8 mouse cellular contexts compared by ENCODE assay signal in genomic region chr4:142083193-142083592, GRCm38 (mm10). TPM values are rescaled to one million over a fixed set of nuclear protein-coding genes. Genes with fewer than 3 reads are reported as not detected.
DNase-seq lines count a peak whose midpoint lies in the region; ATAC-seq lines count a peak whose summit lies in the region.

No protein-coding gene starts in this region.

- no peaks in the 10 kb centered on the region for H3K27me3 ChIP-seq in heart, embryonic 15.5 days
- peaks cover 3% of the 10 kb centered on the region for H3K27me3 ChIP-seq in embryonic facial prominence, embryonic 11.5 days (ENCODE audit: control insufficient read depth, insufficient read depth, low read length)
- H3K27me3 ChIP-seq in hindbrain, embryonic 16.5 days (replicated peaks; ENCODE audit: control insufficient read depth, insufficient read depth, low read length), result peaks cover 19% of the 10 kb centered on the region
- H3K27me3 ChIP-seq in midbrain, embryonic 15.5 days (replicated peaks), result peaks cover 31% of the 10 kb centered on the region

- no peaks in the 10 kb centered on the region for H3K9me3 ChIP-seq in heart, embryonic 15.5 days (replicated peaks)
- H3K9me3 ChIP-seq in embryonic facial prominence, embryonic 11.5 days (replicated peaks; ENCODE audit: control insufficient read depth, low read length), result no peaks in the 10 kb centered on the region
- no peaks in the 10 kb centered on the region for H3K9me3 ChIP-seq in hindbrain, embryonic 16.5 days (ENCODE audit: control insufficient read depth, low read length)
- H3K9me3 ChIP-seq in midbrain, embryonic 15.5 days, result no peaks in the 10 kb centered on the region

- H3K4me3 ChIP-seq in heart, embryonic 15.5 days, result peak overlapping the region; percentile 74
- H3K4me3 ChIP-seq in embryonic facial prominence, embryonic 11.5 days (ENCODE audit: low read depth, low read length), result peak overlapping the region; percentile 57; the same call in 1 of the 2 replicates
- no peak overlapping the region; the same call in 1 of the 2 replicates for H3K4me3 ChIP-seq in hindbrain, embryonic 16.5 days (ENCODE audit: low read length)
- peak overlapping the region; percentile 53 for H3K4me3 ChIP-seq in midbrain, embryonic 15.5 days

- H3K27ac ChIP-seq in heart, embryonic 15.5 days, result peak overlapping the region; percentile 95
- no peak overlapping the region for H3K27ac ChIP-seq in embryonic facial prominence, embryonic 11.5 days (replicated peaks; ENCODE audit: low read depth, low read length)
- no peak overlapping the region for H3K27ac ChIP-seq in hindbrain, embryonic 16.5 days (ENCODE audit: low read depth, low read length)
- no peak overlapping the region for H3K27ac ChIP-seq in midbrain, embryonic 15.5 days

- ATAC-seq in heart, embryonic 15.5 days (replicated peaks; ENCODE audit: insufficient number of reproducible peaks, insufficient read depth, low FRiP score, low read depth), result no peak
- ATAC-seq in embryonic facial prominence, embryonic 11.5 days (replicated peaks; ENCODE audit: insufficient number of reproducible peaks, low FRiP score, low TSS enrichment, low read depth), result no peak
- ATAC-seq in hindbrain, embryonic 16.5 days, result no peak
- no peak for ATAC-seq in midbrain, embryonic 15.5 days (replicated peaks)

- 48% methylated on average over 6 of the region's 6 CpGs for WGBS in heart, embryonic 15.5 days
- 52% methylated on average over 6 of the region's 6 CpGs for WGBS in embryonic facial prominence, embryonic 11.5 days
- WGBS in hindbrain, embryonic 16.5 days, result 52% methylated on average over 6 of the region's 6 CpGs
- 52% methylated on average over 6 of the region's 6 CpGs for WGBS in midbrain, embryonic 15.5 days

- peak overlapping the region; percentile 85 for H3K4me2 ChIP-seq in heart, embryonic 15.5 days
- H3K4me2 ChIP-seq in embryonic facial prominence, embryonic 11.5 days (ENCODE audit: low read depth, low read length), result peak overlapping the region; percentile 81
- H3K4me2 ChIP-seq in hindbrain, embryonic 16.5 days (ENCODE audit: low read length), result peak overlapping the region; percentile 99
- H3K4me2 ChIP-seq in midbrain, embryonic 15.5 days, result peak overlapping the region; percentile 98

- peak overlapping the region; percentile 74 for H3K9ac ChIP-seq in heart, embryonic 15.5 days
- H3K9ac ChIP-seq in embryonic facial prominence, embryonic 11.5 days (replicated peaks; ENCODE audit: low read length), result no peak overlapping the region
- no peak overlapping the region for H3K9ac ChIP-seq in hindbrain, embryonic 16.5 days (ENCODE audit: low read depth, low read length)
- H3K9ac ChIP-seq in midbrain, embryonic 15.5 days, result no peak overlapping the region

- H3K36me3 ChIP-seq in heart, embryonic 15.5 days, result no peaks in the 10 kb centered on the region
- H3K36me3 ChIP-seq in embryonic facial prominence, embryonic 11.5 days (replicated peaks; ENCODE audit: control insufficient read depth, insufficient read depth, low read depth, low read length), result no peaks in the 10 kb centered on the region
- H3K36me3 ChIP-seq in hindbrain, embryonic 16.5 days (ENCODE audit: control insufficient read depth, insufficient read depth, low read length), result no peaks in the 10 kb centered on the region
- H3K36me3 ChIP-seq in midbrain, embryonic 15.5 days (replicated peaks), result no peaks in the 10 kb centered on the region

- DNase-seq in heart, adult 9 months (ENCODE audit: low spot score in 2 of 2), result no peak
- no peak for DNase-seq in embryonic facial prominence, embryonic 11.5 days (ENCODE audit: low spot score)
- no peak for DNase-seq in thymus, adult 18-20 months
- DNase-seq in frontal cortex, postnatal 25 days (ENCODE audit: low spot score in 2 of 2), result no peak
- no peak for DNase-seq in adrenal gland, adult 18-20 months (ENCODE audit: low spot score in 2 of 2)

- peaks cover 61% of the 10 kb centered on the region for H3K4me1 ChIP-seq in heart, embryonic 15.5 days (replicated peaks)
- no peaks in the 10 kb centered on the region for H3K4me1 ChIP-seq in embryonic facial prominence, embryonic 11.5 days (ENCODE audit: control insufficient read depth, insufficient read depth, low read length)
- peaks cover 24% of the 10 kb centered on the region for H3K4me1 ChIP-seq in hindbrain, embryonic 16.5 days (ENCODE audit: control insufficient read depth, insufficient read depth, low read depth, low read length)
- H3K4me1 ChIP-seq in midbrain, embryonic 15.5 days, result peaks cover 26% of the 10 kb centered on the region

RNA-seq across cellular contexts. Expression of gene Tmem51, which starts 0.9 kb away (rescaled TPM):
- polyA plus RNA-seq in heart, embryonic 15.5 days (2015; fragmentation: Nextera tagmentation; extraction: Ambion mirVana), result 36.7 and 40.7 TPM in 2 replicates
- 10.1 and 12.1 TPM in 2 replicates for polyA plus RNA-seq in embryonic facial prominence, embryonic 11.5 days (2014; fragmentation: Nextera tagmentation; extraction: Ambion mirVana)
- polyA plus RNA-seq in hindbrain, embryonic 16.5 days (2015; fragmentation: Nextera tagmentation; extraction: Ambion mirVana), result 8.2 and 8.6 TPM in 2 replicates
- 8.1 and 8.5 TPM in 2 replicates for polyA plus RNA-seq in midbrain, embryonic 15.5 days (2015; fragmentation: Nextera tagmentation; extraction: Ambion mirVana)
- total RNA-seq in adrenal gland, adult 18-20 months (2021), result 1 to 10 TPM; 3.5 to 4.4 TPM
